Mouse (Mus musculus): ENCODE measurements at regions not wholly inside any gene's neighbourhood (a gene's known extent, or its start where the extent isn't known, plus 50 kb on each side); places are given as distances from the start of the nearest gene placed in this dataset.

- Histone ChIP-seq H3K9me3 (replicated peaks) (no peaks in the 10 kb centered on the region), H3K9ac (no peak overlapping the region), H3K4me2 (no peak overlapping the region), H3K27ac (no peak overlapping the region), H3K4me1 (no peaks in the 10 kb centered on the region), H3K4me3 (no peak overlapping the region), H3K36me3 (ENCODE audit: poor library complexity, severe bottlenecking) (no peaks in the 10 kb centered on the region), H3K27me3 (no peaks in the 10 kb centered on the region)
- WGBS, result 60% methylated on average over 6 of the region's 6 CpGs
- ATAC-seq, result peak; percentile 36; the same call in 1 of the 2 replicates
Measured at GRCm38 (mm10) chr2:113959025-113959767, 54.2 kb downstream of the Gjd2 start.

GRCm38 (mm10) chr2:113952480-113952879 lies 60.9 kb downstream of the Gjd2 start:
- Histone ChIP-seq H3K4me1 (no peaks in the 10 kb centered on the region), H3K9ac (no peak overlapping the region), H3K4me3 (no peak overlapping the region), H3K9me3 (replicated peaks) (no peaks in the 10 kb centered on the region), H3K27ac (no peak overlapping the region), H3K27me3 (no peaks in the 10 kb centered on the region), H3K4me2 (no peak overlapping the region), H3K36me3 (ENCODE audit: poor library complexity, severe bottlenecking) (no peaks in the 10 kb centered on the region)
- no peak for ATAC-seq

DNA sequence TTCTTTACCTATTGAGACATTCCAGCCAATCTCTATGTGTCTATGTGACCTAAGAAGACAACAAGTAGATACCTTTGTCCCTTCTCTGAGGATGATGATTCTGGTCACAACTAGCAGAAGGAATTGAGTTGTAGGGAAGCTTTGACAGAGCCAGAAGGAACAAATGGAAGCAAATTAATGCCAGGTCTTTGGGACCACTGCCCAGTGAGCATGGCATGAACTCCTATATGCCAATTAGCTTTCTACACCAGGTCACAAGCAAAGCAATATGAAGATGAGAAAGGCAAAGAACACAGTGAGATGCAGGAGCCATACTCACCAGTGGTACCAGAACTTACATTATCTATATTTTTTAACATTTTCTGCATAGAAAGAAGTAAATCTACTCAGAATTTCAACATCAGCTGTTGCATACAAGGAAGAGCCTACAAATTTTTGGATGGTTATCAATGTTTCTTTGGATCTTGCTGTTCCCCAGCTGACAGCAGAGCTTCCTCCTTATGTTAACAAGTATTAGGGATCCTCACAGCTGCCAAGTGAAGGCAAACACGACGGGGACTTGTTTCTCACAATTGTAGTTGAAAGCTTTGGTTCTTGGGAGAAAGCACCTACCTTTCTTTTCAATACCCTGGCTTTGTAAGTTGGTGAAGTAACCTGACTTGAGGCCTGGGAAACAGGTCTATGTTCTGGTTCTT lies 64.0 kb downstream of the Gjd2 start:
- H3K9ac ChIP-seq, result no peak overlapping the region
- no peak overlapping the region for H3K4me2 ChIP-seq
- no peak overlapping the region for H3K27ac ChIP-seq
- H3K4me1 ChIP-seq, result no peaks in the 10 kb centered on the region
- WGBS, result 69% methylated on average over 2 of the region's 2 CpGs
- H3K36me3 ChIP-seq (ENCODE audit: poor library complexity, severe bottlenecking), result no peaks in the 10 kb centered on the region
- no peaks in the 10 kb centered on the region for H3K27me3 ChIP-seq
- H3K4me3 ChIP-seq, result no peak overlapping the region
- H3K9me3 ChIP-seq (replicated peaks), result no peaks in the 10 kb centered on the region
- no peak; the same call in 1 of the 2 replicates for ATAC-seq

- no peak for ATAC-seq
- Histone ChIP-seq H3K4me3 (no peak overlapping the region), H3K9ac (no peak overlapping the region), H3K27ac (no peak overlapping the region), H3K4me1 (no peaks in the 10 kb centered on the region), H3K36me3 (ENCODE audit: poor library complexity, severe bottlenecking) (no peaks in the 10 kb centered on the region), H3K4me2 (no peak overlapping the region), H3K9me3 (replicated peaks) (no peaks in the 10 kb centered on the region), H3K27me3 (no peaks in the 10 kb centered on the region)
- WGBS, result 87% methylated on average over 4 of the region's 4 CpGs
Measured at GRCm38 (mm10) chr2:113931689-113932088, 81.7 kb downstream of the Gjd2 start.

GRCm38 (mm10) chr2:113930948-113931347 lies 82.5 kb downstream of the Gjd2 start:
- Histone ChIP-seq H3K4me3 (no peak overlapping the region), H3K27me3 (no peaks in the 10 kb centered on the region), H3K9ac (no peak overlapping the region), H3K36me3 (ENCODE audit: poor library complexity, severe bottlenecking) (no peaks in the 10 kb centered on the region), H3K27ac (no peak overlapping the region), H3K4me2 (no peak overlapping the region), H3K9me3 (replicated peaks) (no peaks in the 10 kb centered on the region), H3K4me1 (no peaks in the 10 kb centered on the region)
- ATAC-seq, result no peak
- 64% methylated on average over 1 of the region's 1 CpGs for WGBS

- Histone ChIP-seq H3K4me3 (no peak overlapping the region), H3K27ac (no peak overlapping the region), H3K4me1 (no peaks in the 10 kb centered on the region), H3K27me3 (no peaks in the 10 kb centered on the region), H3K36me3 (ENCODE audit: poor library complexity, severe bottlenecking) (no peaks in the 10 kb centered on the region), H3K9ac (no peak overlapping the region), H3K4me2 (no peak overlapping the region), H3K9me3 (replicated peaks) (no peaks in the 10 kb centered on the region)
- ATAC-seq, result no peak
- 93% methylated on average over 1 of the region's 1 CpGs for WGBS
Measured at GRCm38 (mm10) chr2:113929650-113930049, 81.2 kb upstream of the Arhgap11a start.

DNA sequence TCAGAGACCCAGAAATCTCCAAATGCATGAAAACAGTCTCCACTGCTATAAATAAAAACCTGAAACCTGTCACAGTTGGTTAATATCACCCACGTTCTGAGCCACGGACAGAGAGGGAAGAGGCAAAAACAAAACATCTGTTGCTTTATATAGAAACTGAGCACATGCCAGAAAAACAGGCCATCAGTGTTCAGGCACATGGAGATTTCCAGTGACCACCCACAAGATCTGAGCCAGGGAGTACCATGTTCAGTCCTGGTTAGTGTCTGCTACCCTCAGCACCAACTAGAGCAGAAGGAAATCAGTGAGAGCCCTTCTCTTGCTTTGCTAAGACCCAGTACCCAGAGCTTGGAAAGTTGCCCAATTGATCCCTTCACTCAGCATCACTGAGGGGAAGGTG lies 75.7 kb upstream of the Arhgap11a start:
- no peak overlapping the region for H3K9ac ChIP-seq
- no peak overlapping the region for H3K4me3 ChIP-seq
- no peaks in the 10 kb centered on the region for H3K4me1 ChIP-seq
- H3K9me3 ChIP-seq (replicated peaks), result no peaks in the 10 kb centered on the region
- H3K36me3 ChIP-seq (ENCODE audit: poor library complexity, severe bottlenecking), result no peaks in the 10 kb centered on the region
- no peaks in the 10 kb centered on the region for H3K27me3 ChIP-seq
- 85% methylated on average over 2 of the region's 2 CpGs for WGBS
- no peak overlapping the region for H3K27ac ChIP-seq
- ATAC-seq, result no peak
- H3K4me2 ChIP-seq, result no peak overlapping the region

- Histone ChIP-seq H3K4me3 (no peak overlapping the region), H3K9me3 (replicated peaks) (no peaks in the 10 kb centered on the region), H3K36me3 (ENCODE audit: poor library complexity, severe bottlenecking) (no peaks in the 10 kb centered on the region), H3K4me2 (no peak overlapping the region), H3K27ac (no peak overlapping the region), H3K4me1 (no peaks in the 10 kb centered on the region), H3K9ac (no peak overlapping the region), H3K27me3 (no peaks in the 10 kb centered on the region)
- no peak for ATAC-seq
- WGBS, result 90% methylated on average over 2 of the region's 2 CpGs
Measured at GRCm38 (mm10) chr2:113918913-113919312, 70.5 kb upstream of the Arhgap11a start.

- no peak overlapping the region for H3K4me2 ChIP-seq
- WGBS, result 94% methylated on average over 2 of the region's 2 CpGs
- H3K36me3 ChIP-seq (ENCODE audit: poor library complexity, severe bottlenecking), result no peaks in the 10 kb centered on the region
- no peaks in the 10 kb centered on the region for H3K27me3 ChIP-seq
- H3K4me1 ChIP-seq, result no peaks in the 10 kb centered on the region
- H3K9me3 ChIP-seq (replicated peaks), result no peaks in the 10 kb centered on the region
- H3K27ac ChIP-seq, result no peak overlapping the region
- no peak overlapping the region for H3K4me3 ChIP-seq
- no peak overlapping the region for H3K9ac ChIP-seq
- ATAC-seq, result no peak
Measured at GRCm38 (mm10) chr2:113914248-113914647, 65.8 kb upstream of the Arhgap11a start.

- Histone ChIP-seq H3K27me3 (no peaks in the 10 kb centered on the region), H3K36me3 (ENCODE audit: poor library complexity, severe bottlenecking) (no peaks in the 10 kb centered on the region), H3K9ac (no peak overlapping the region), H3K4me1 (no peaks in the 10 kb centered on the region), H3K4me3 (no peak overlapping the region), H3K4me2 (no peak overlapping the region), H3K9me3 (replicated peaks) (no peaks in the 10 kb centered on the region), H3K27ac (no peak overlapping the region)
- 67% methylated on average over 3 of the region's 3 CpGs for WGBS
- no peak for ATAC-seq
Measured at GRCm38 (mm10) chr2:113911188-113911587, 62.7 kb upstream of the Arhgap11a start.

GRCm38 (mm10) chr2:113909502-113909901 lies 61.0 kb upstream of the Arhgap11a start:
- Histone ChIP-seq H3K4me3 (no peak overlapping the region), H3K4me1 (no peaks in the 10 kb centered on the region), H3K27ac (no peak overlapping the region), H3K9me3 (replicated peaks) (no peaks in the 10 kb centered on the region), H3K36me3 (ENCODE audit: poor library complexity, severe bottlenecking) (no peaks in the 10 kb centered on the region), H3K9ac (no peak overlapping the region), H3K27me3 (no peaks in the 10 kb centered on the region), H3K4me2 (no peak overlapping the region)
- no peak for ATAC-seq
- 80% methylated on average over 4 of the region's 4 CpGs for WGBS

- H3K9me3 ChIP-seq (replicated peaks), result no peaks in the 10 kb centered on the region
- no peaks in the 10 kb centered on the region for H3K36me3 ChIP-seq (ENCODE audit: poor library complexity, severe bottlenecking)
- H3K4me1 ChIP-seq, result no peaks in the 10 kb centered on the region
- no peak overlapping the region for H3K9ac ChIP-seq
- no peak overlapping the region for H3K4me2 ChIP-seq
- no peak overlapping the region for H3K4me3 ChIP-seq
- no peaks in the 10 kb centered on the region for H3K27me3 ChIP-seq
- no peak overlapping the region for H3K27ac ChIP-seq
- no peak for ATAC-seq
- WGBS, result 77% methylated on average over 4 of the region's 4 CpGs
Measured at GRCm38 (mm10) chr2:113908636-113909035, 60.2 kb upstream of the Arhgap11a start.

DNA sequence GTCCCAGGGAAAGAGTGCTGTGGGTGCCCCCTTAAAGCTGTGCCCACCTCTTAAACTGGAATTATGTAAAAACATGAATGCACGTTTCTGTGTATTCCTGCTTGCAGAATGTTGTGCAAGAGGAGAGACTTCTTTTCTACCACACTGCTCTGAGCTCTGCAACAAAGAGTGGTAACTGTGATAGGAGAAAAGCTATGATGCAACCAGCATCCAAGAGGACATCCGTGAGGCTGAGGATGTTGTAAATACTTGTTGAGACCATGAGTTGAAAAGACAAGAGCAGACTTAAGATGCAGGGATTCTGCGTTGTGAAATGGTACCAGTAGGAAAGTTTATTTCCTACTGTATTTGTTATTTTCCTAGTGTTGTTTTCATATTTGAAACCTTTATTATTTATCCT lies 56.0 kb upstream of the Arhgap11a start:
- H3K9me3 ChIP-seq (replicated peaks), result no peaks in the 10 kb centered on the region
- no peaks in the 10 kb centered on the region for H3K27me3 ChIP-seq
- H3K36me3 ChIP-seq (ENCODE audit: poor library complexity, severe bottlenecking), result no peaks in the 10 kb centered on the region
- H3K4me2 ChIP-seq, result no peak overlapping the region
- ATAC-seq, result no peak
- no peak overlapping the region for H3K9ac ChIP-seq
- H3K27ac ChIP-seq, result no peak overlapping the region
- no peaks in the 10 kb centered on the region for H3K4me1 ChIP-seq
- no peak overlapping the region for H3K4me3 ChIP-seq
- 78% methylated on average over 3 of the region's 3 CpGs for WGBS

Measured in forebrain, embryonic 13.5 days (tissue).